Mouse (Mus musculus) kidney, adult 2 months (tissue): ENCODE measurements at regions not wholly inside any gene's neighbourhood (a gene's known extent, or its start where the extent isn't known, plus 50 kb on each side); places are given as distances from the start of the nearest gene placed in this dataset.

Experiments used
- CTCF ChIP-seq: fragments of 200-500 bp; conservative IDR thresholded peaks from 2 replicates; pipeline ENCODE4 v1.5.1; 2011; ENCODE audit warnings: low read depth, mild to moderate bottlenecking, control low read depth, low read length, moderate library complexity, mixed read lengths; ENCODE audit not compliant: insufficient read depth, insufficient read length
- POLR2A ChIP-seq: fragments of 200-500 bp; IDR thresholded peaks from one replicate; pipeline ENCODE4 v1.6.1; 2011; ENCODE audit warnings: low read depth, low read length, control low read depth

GRCm38 (mm10) chr5:119434572-119434971, 235.9 kb upstream of the Tbx3 start:
- TF ChIP-seq CTCF (no peak), POLR2A (no peak)
